In the genomic region with DNA sequence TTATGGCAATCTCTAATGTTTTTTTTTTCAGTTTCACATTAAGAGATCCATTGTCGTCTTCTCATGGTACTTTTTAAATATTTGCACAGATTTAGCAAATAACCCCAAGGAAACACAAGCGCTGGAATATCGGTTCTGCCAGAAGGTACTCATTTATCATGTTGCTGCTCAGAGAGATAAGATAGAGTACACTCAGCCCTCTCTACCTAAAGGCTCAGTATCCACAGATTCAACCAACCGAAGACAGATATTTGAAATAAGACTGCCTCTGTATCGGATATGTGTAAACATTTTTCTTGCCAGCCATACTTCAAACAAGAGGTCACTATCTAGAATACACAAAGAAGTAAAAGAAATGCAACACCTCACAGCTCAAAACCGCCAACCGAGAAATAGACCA, we compare ENCODE assay signal across 20 mouse cellular contexts.
"Had no signal": no experiment of that assay in that cellular context is flagged by ENCODE, and none has a peak within 500 bp of the region (broad histone marks: within the 10 kb centered on the region; RNA-seq: fewer than 3 reads in every experiment).

No protein-coding gene starts in this region.

- H3K36me3 ChIP-seq: liver, embryonic 12.5 days; lung, embryonic 15.5 days; midbrain, embryonic 10.5 days; midbrain, embryonic 12.5 days; neural tube, embryonic 13.5 days; neural tube, embryonic 15.5 days had no signal

- H3K4me1 ChIP-seq: liver, embryonic 12.5 days; midbrain, embryonic 10.5 days; midbrain, embryonic 12.5 days; neural tube, embryonic 13.5 days; neural tube, embryonic 15.5 days had no signal

- H3K27ac ChIP-seq: liver, embryonic 12.5 days; liver, embryonic 14.5 days; lung, embryonic 15.5 days; midbrain, embryonic 10.5 days; midbrain, embryonic 12.5 days; neural tube, embryonic 13.5 days; neural tube, embryonic 15.5 days had no signal

- H3K4me2 ChIP-seq: liver, embryonic 12.5 days; lung, embryonic 15.5 days; midbrain, embryonic 12.5 days; neural tube, embryonic 13.5 days; neural tube, embryonic 15.5 days had no signal

- H3K27me3 ChIP-seq: liver, embryonic 12.5 days; lung, embryonic 15.5 days; midbrain, embryonic 12.5 days; neural tube, embryonic 13.5 days; neural tube, embryonic 15.5 days had no signal

- DNase-seq: lung, adult 18-20 months; lung, postnatal 4 days; midbrain, embryonic 14.5 days; retina, postnatal 1 day; right cerebral cortex, adult 18-20 months; right cerebral cortex, postnatal 25 days; right cerebral cortex, postnatal 4 days; spleen, adult 18-20 months; thymus, adult 2 months; thymus, postnatal 25 days; thymus, postnatal 4 days had no signal

- ATAC-seq: liver, embryonic 12.5 days; midbrain, embryonic 16.5 days had no signal

- H3K9ac ChIP-seq: liver, embryonic 12.5 days; liver, embryonic 14.5 days; lung, embryonic 15.5 days; midbrain, embryonic 12.5 days; neural tube, embryonic 13.5 days; neural tube, embryonic 15.5 days had no signal

- H3K4me3 ChIP-seq: liver, embryonic 12.5 days; lung, embryonic 15.5 days; midbrain, embryonic 10.5 days; midbrain, embryonic 12.5 days; myocyte; neural tube, embryonic 13.5 days; neural tube, embryonic 15.5 days had no signal

- H3K9me3 ChIP-seq: liver, embryonic 12.5 days; lung, embryonic 15.5 days; midbrain, embryonic 10.5 days; midbrain, embryonic 12.5 days; neural tube, embryonic 13.5 days; neural tube, embryonic 15.5 days had no signal
